8 mouse cellular contexts compared by ENCODE assay signal in the genomic region with DNA sequence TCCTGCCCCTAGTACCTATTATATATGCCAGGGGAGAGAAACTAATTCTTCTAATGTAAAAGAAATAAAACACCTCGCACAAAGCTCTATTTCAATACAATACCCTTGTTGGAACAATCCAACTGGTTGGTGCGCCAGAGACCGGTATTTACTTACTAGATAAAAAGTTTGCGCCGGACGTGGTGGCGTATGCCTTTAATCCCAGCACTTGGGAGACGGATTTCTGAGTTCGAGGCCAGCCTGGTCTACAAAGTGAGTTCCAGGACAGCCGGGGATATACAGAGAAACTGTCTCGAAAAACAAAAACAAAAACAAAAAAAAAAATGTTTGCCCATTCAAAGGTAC. TPM values are rescaled to one million over a fixed set of nuclear protein-coding genes. Genes with fewer than 3 reads are reported as not detected.
A peak's percentile ranks its signal among the peaks of the same experiment; 100 is the strongest.
DNase-seq lines count a peak whose midpoint lies in the region; ATAC-seq lines count a peak whose summit lies in the region.

No protein-coding gene starts in this region.

- no peak overlapping the region for H3K27ac ChIP-seq in kidney, embryonic 16.5 days (ENCODE audit: low read length)
- H3K27ac ChIP-seq in hindbrain, embryonic 13.5 days = no peak overlapping the region
- no peak overlapping the region for H3K27ac ChIP-seq in midbrain, embryonic 15.5 days

- WGBS in kidney, embryonic 16.5 days = under 1% methylated on average over 11 of the region's 11 CpGs
- WGBS in hindbrain, embryonic 13.5 days = 1% methylated on average over 11 of the region's 11 CpGs
- 1% methylated on average over 11 of the region's 11 CpGs for WGBS in midbrain, embryonic 15.5 days

- DNase-seq in kidney, postnatal 14 days = no peak
- DNase-seq in adipocyte (ENCODE audit: low spot score) = peak; percentile 51
- DNase-seq in ovary, postnatal 14 days (ENCODE audit: low spot score) = no peak
- DNase-seq in layer of hippocampus, adult 11-12 months (ENCODE audit: low spot score) = no peak

- peaks cover 5% of the 10 kb centered on the region; the same call in 1 of the 2 replicates for H3K36me3 ChIP-seq in kidney, embryonic 16.5 days (ENCODE audit: insufficient read depth, low read length)
- H3K36me3 ChIP-seq in hindbrain, embryonic 13.5 days = no peaks in the 10 kb centered on the region
- H3K36me3 ChIP-seq in midbrain, embryonic 15.5 days (replicated peaks) = no peaks in the 10 kb centered on the region

- peak overlapping the region; percentile 94 for H3K4me3 ChIP-seq in kidney, embryonic 16.5 days (ENCODE audit: low read length)
- H3K4me3 ChIP-seq in hindbrain, embryonic 13.5 days = peak overlapping the region; percentile 93
- peak overlapping the region; percentile 81 for H3K4me3 ChIP-seq in midbrain, embryonic 15.5 days

- ATAC-seq in kidney, embryonic 16.5 days (ENCODE audit: low FRiP score, low TSS enrichment) = no peak
- no peak for ATAC-seq in hindbrain, embryonic 13.5 days (ENCODE audit: low FRiP score)
- no peak for ATAC-seq in midbrain, embryonic 15.5 days (replicated peaks)
- no peak for ATAC-seq in inflammation-experienced regulatory T-cells, adult 6 months

- H3K4me1 ChIP-seq in kidney, embryonic 16.5 days (ENCODE audit: insufficient read depth, low read length) = peaks cover 45% of the 10 kb centered on the region
- H3K4me1 ChIP-seq in hindbrain, embryonic 13.5 days (replicated peaks) = peaks cover 40% of the 10 kb centered on the region
- peaks cover 24% of the 10 kb centered on the region for H3K4me1 ChIP-seq in midbrain, embryonic 15.5 days

- peak overlapping the region; percentile 99 for H3K9ac ChIP-seq in kidney, embryonic 16.5 days (replicated peaks; ENCODE audit: low read length)
- peak overlapping the region; percentile 95 for H3K9ac ChIP-seq in hindbrain, embryonic 13.5 days
- peak overlapping the region; percentile 95; the same call in 1 of the 2 replicates for H3K9ac ChIP-seq in midbrain, embryonic 15.5 days

- H3K9me3 ChIP-seq in kidney, embryonic 16.5 days (ENCODE audit: low read length) = no peaks in the 10 kb centered on the region
- H3K9me3 ChIP-seq in hindbrain, embryonic 13.5 days = no peaks in the 10 kb centered on the region
- no peaks in the 10 kb centered on the region for H3K9me3 ChIP-seq in midbrain, embryonic 15.5 days

- peak overlapping the region; percentile 74 for H3K4me2 ChIP-seq in kidney, embryonic 16.5 days (replicated peaks; ENCODE audit: low read depth, low read length)
- H3K4me2 ChIP-seq in hindbrain, embryonic 13.5 days = peak overlapping the region; percentile 82
- peak overlapping the region; percentile 70 for H3K4me2 ChIP-seq in midbrain, embryonic 15.5 days

- H3K27me3 ChIP-seq in kidney, embryonic 16.5 days (ENCODE audit: insufficient read depth, low read length) = no peaks in the 10 kb centered on the region
- H3K27me3 ChIP-seq in hindbrain, embryonic 13.5 days = no peaks in the 10 kb centered on the region
- no peaks in the 10 kb centered on the region for H3K27me3 ChIP-seq in midbrain, embryonic 15.5 days (replicated peaks)

RNA-seq across cellular contexts. Expression of a gene that starts 1.2 kb away (rescaled TPM):
- 28.7 and 29.8 TPM in 2 replicates for polyA plus RNA-seq in kidney, embryonic 16.5 days (2015; fragmentation: Nextera tagmentation; extraction: Ambion mirVana)
- polyA plus RNA-seq in hindbrain, embryonic 13.5 days (2015; fragmentation: Nextera tagmentation; extraction: Ambion mirVana) = 11.1 and 12.1 TPM in 2 replicates
- 11.5 and 12.3 TPM in 2 replicates for polyA plus RNA-seq in midbrain, embryonic 15.5 days (2015; fragmentation: Nextera tagmentation; extraction: Ambion mirVana)
- 10 to 100 TPM in 2 of 3 experiments, 1 to 10 TPM in 1; 8.9 to 13.5 (median 10.4) TPM for polyA plus RNA-seq in inflammation-experienced regulatory T-cells, adult 6 months (2017; shearing (Covaris generic))

RNA-seq across cellular contexts. Expression of a gene that starts 1.4 kb away (rescaled TPM):
- 118 and 122 TPM in 2 replicates for polyA plus RNA-seq in kidney, embryonic 16.5 days (2015; fragmentation: Nextera tagmentation; extraction: Ambion mirVana)
- polyA plus RNA-seq in hindbrain, embryonic 13.5 days (2015; fragmentation: Nextera tagmentation; extraction: Ambion mirVana) = 72.8 and 74.9 TPM in 2 replicates
- 62.0 and 62.8 TPM in 2 replicates for polyA plus RNA-seq in midbrain, embryonic 15.5 days (2015; fragmentation: Nextera tagmentation; extraction: Ambion mirVana)
- 100 to 1,000 TPM in 2 of 3 experiments, 10 to 100 TPM in 1; 62.1 to 121 (median 102) TPM for polyA plus RNA-seq in inflammation-experienced regulatory T-cells, adult 6 months (2017; shearing (Covaris generic))
